Mouse (Mus musculus): ENCODE measurements around the gene Vangl2.
"Not testable (repeated sequence)": the region's sequence is repeated elsewhere in the genome, so short reads cannot be mapped to it uniquely, and the experiment has no call there.

The Vangl2 gene

DNA sequence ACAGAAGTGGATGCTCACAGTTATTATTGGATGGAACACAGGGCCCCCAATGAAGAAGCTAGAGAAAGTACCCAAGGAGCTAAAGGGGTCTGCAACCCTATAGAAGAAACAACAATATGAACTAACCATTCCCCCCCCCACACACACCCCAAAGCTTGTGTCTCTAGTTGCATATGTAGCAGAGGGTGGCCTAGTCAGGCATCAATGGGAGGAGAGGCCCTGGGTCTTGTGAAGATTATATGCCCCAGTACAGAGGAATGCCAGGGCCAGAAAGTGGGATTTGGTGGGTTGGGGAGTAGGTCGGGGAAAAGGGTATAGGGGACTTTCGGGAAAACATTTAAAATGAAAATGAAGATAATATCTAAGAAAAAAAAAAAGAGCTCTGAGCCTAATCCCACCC, 53.9 kb downstream of the Vangl2 start:
- in situ Hi-C loops (cut with MboI, MseI) = not testable (repeated sequence)

DNA sequence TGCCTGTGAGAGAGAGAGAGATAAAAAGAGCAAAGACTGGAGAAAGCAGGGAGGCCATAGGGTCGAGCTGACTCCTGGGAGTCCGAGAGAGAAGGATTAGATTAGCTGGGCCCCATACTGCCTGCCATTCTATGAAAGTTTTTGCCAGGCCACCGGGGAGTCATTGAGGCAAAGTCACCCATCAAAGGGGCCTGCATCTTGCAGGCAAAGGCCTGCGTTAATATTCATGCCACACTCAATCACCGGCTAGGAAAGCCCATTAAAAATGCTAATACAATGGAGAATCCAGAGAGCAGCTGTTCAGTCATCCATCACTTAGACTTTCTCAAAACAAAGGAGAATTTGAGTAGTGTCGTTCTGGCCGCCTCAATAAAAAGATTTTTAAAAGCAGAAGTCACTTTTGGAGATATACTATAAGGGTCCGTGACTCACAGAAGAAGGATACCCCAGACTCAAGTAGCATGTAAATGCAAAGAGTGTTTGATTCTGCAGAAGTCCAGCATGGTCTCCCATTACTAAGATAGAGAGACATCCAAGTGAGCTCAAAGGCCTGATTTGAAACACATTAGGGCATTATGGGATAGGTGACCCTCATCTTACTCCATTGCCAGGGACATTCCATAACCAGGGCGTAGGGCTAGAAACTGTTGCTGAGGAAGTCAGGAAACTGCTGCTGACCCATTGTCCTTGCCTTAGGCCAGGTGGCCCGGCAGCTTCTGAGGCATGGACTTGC, 57.2 kb downstream of the Vangl2 start:
- in situ Hi-C loops (cut with MboI, MseI) = no loop called here

DNA sequence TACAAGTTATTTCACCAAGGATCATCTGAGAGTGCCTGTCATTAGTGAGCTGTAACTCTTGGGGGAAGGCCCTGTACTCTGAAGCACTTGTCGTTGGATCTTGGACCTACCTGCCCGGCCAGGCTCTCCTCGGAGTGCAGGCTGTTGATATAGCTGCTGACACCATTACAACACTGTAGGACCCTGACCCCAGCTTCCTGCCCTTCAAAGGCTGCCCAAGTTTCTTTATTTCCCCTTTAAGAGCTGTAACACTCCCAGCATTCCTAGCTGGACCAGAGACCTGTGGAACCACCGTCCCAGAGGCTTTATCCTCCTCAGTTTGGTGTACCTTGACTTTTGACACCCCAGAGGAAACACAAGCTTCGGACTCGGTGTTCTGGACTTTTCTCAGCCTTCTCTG, 59.0 kb downstream of the Vangl2 start:
- in situ Hi-C loops (cut with MboI, MseI) = no loop called here

DNA sequence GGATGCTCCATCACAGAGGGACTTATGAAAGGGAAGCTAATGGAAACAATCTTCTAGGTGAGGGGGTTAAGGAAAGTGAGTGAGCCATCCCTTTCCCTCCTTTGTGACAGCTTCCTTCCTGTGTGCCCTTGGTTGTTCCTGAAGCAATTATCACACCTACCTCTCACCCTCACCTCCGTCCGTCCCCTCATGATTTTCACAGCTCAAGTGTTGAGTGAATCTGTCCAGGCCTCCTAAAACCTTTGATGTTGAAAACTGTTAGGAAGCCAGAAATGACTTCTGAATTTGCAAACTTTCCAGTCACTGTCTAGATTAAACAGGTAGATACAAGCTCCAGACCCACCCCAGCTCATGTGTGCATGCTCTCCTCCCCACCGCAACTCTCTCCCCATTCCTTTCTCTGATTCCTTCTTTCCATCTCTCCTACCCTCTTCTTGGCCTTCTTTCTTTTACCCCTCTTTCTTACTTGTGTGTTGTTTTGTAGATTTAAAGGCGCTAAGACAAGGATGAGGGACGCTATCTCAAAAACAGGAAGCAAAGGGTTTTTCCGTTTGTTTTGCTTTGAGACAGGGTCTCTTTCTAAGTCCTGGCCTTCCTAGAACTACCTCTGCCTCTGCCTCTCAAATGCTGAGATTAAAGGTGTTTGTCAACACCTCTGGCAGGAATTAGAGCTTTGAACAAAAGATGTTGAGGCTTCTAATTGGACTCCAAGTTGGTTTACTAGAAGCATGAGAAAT, 62.0 kb downstream of the Vangl2 start:
- in situ Hi-C loops (cut with MboI, MseI) = no loop called here

DNA sequence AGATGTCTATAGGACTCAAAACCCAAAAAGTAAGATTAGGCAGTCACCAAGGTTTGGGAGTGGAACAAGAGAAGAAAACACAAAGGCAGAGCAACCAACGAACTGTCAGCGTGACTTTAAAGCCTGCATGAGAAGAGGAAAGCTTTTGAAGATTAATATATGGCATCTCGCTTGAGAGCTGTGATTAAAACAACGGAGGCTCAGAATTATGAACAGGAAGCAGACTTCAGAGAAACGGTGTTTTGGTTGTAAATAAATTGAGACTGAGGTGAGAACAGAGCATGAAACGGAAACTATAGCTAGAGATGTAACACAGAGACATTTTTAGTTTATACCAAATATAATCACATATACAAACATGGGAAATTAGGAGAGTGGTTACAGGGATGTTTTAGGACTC, 64.6 kb downstream of the Vangl2 start:
- in situ Hi-C loops (cut with MboI, MseI) = no loop called here

DNA sequence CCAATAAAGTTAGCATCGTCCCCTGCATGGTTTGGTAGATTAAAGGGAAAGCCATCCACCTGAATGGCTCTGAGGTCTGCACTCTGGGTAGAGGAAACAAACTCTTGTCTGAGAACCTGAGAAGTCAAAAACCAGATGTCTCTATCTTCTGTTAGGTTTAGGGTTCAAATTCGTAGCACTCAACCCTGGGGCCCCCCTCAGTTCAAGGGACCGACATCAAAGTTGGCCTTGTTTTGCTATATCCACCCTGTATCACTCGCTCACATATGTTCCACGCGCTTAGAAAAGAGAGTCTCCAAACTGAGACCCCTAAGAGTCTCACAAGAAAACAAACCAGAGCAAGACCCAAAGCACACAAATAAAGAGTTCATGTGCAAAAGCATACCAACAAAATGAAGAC, 66.5 kb downstream of the Vangl2 start:
- in situ Hi-C loops (cut with MboI, MseI) = no loop called here

DNA sequence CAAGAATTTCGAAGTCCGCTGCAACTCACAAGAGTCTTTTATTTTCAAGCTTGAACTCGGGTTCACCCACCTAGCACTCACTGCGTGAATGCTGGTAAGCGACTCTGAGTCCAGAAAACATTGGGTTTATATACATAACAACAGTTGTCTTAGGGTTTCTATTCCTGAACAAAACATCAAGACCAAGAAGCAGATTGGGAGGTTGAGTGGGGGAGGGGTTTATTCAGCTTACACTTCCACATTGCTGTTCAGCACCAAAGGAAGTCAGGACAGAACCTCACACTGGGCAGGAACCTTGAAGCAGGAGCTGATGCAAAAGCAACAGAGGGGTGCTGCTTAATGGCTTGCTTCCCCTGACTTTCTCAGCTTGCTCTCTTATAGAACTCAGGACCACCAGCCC, 67.5 kb downstream of the Vangl2 start:
- in situ Hi-C loops (cut with MboI, MseI) = no loop called here

DNA sequence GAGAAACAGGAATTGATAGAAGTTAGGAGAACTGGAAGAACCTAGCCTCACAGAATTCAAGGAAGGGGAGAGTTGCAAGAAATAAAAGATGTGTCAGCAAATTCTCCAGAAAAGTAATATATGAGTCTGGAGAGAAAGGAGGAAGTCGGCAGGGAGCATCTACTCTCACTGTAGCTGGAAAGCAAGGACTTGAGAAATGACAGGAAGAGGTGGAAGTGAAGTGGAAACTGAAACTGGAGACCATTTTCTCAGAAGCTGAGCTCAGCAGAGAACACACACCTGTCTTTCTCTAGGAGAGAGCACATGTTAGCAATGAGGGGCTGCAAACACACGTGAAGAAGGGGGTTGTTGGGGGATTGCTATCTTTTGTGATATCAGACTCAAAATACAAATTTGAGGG, 70.8 kb downstream of the Vangl2 start:
- in situ Hi-C loops (cut with MboI, MseI) = no loop called here

DNA sequence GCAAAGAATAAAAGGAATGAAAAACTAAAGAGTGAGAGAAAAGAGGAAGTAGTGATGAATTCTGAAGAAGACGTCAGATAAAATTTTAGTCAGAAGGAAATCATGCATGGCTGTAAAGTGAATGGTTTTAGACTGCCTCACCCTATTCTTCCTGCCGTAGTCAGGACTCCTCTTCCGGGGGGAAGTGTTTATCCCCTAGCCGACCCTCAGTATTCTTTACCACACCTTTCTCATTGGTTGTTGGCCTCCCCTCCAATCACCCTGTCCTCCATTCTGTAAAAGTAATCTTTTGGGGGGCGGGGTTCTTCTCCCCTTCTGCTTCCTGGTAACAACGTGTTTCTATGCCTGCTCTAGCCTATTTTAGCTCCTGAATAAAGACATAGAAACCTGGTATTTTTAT, 73.2 kb downstream of the Vangl2 start:
- in situ Hi-C loops (cut with MboI, MseI) = no loop called here
